10 mouse cellular contexts compared by ENCODE assay signal in the genomic region with DNA sequence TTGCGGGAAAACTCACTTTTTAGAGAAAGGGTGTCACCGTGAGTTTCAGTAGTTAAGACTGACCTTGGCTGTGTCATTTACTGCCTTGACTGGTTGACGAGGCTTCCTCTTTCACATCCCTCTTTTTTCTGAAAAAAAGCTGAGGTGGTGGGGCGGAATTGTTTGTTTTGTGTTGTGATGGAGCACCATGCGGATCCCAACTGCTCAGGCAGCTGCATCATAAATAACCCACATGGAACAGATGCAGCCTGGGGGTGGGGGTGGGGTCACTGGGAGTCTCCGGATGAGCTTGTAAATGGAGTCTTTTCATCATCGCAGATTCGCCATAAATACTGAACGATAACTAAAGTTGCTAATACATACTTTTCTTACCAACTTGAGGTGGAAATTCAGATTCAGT.
DNase-seq lines count a peak whose midpoint lies in the region; ATAC-seq and TF ChIP-seq lines count a peak whose summit lies in the region.
"Had no signal": no experiment of that assay in that cellular context is flagged by ENCODE, and none has a peak within 500 bp of the region (broad histone marks: within the 10 kb centered on the region; RNA-seq: fewer than 3 reads in every experiment).

No protein-coding gene starts in this region.

- H3K4me2 ChIP-seq in midbrain, embryonic 14.5 days (ENCODE audit: low read length): no peak overlapping the region
- peak overlapping the region; percentile 43 for H3K4me2 ChIP-seq in stomach, embryonic 16.5 days (ENCODE audit: low read depth, low read length)

- no peaks in the 10 kb centered on the region for H3K79me2 ChIP-seq in heart, adult 2 months (replicated peaks; ENCODE audit: control insufficient read depth, insufficient read depth, low read length)

- no peaks in the 10 kb centered on the region for H3K27me3 ChIP-seq in heart, adult 2 months (ENCODE audit: control insufficient read depth, insufficient read depth, low read length)
- H3K27me3 ChIP-seq in midbrain, embryonic 14.5 days (ENCODE audit: control insufficient read depth, insufficient read depth, low read length): no peaks in the 10 kb centered on the region
- H3K27me3 ChIP-seq in midbrain, embryonic 10.5 days (ENCODE audit: low read depth, poor library complexity, severe bottlenecking): no peaks in the 10 kb centered on the region
- no peaks in the 10 kb centered on the region for H3K27me3 ChIP-seq in stomach, embryonic 16.5 days (ENCODE audit: control insufficient read depth, insufficient read depth, low read length)

- H3K4me1 ChIP-seq in heart, adult 2 months (ENCODE audit: control insufficient read depth, insufficient read depth, low read length): no peaks in the 10 kb centered on the region; the same call in 1 of the 2 replicates
- H3K4me1 ChIP-seq in midbrain, embryonic 14.5 days (ENCODE audit: control insufficient read depth, insufficient read depth, low read length): 0 out of 2 replicates have a peak, but pooled peaks cover 4% of the 10 kb centered on the region
- H3K4me1 ChIP-seq in midbrain, embryonic 10.5 days: peaks cover 18% of the 10 kb centered on the region
- H3K4me1 ChIP-seq in stomach, embryonic 16.5 days (ENCODE audit: control insufficient read depth, insufficient read depth, low read length): peaks cover under 1% of the 10 kb centered on the region; the same call in 1 of the 2 replicates

- no peaks in the 10 kb centered on the region for H3K9me3 ChIP-seq in midbrain, embryonic 14.5 days (ENCODE audit: control insufficient read depth, low read length)
- no peaks in the 10 kb centered on the region for H3K9me3 ChIP-seq in midbrain, embryonic 10.5 days (replicated peaks)
- H3K9me3 ChIP-seq in stomach, embryonic 16.5 days (replicated peaks; ENCODE audit: control insufficient read depth, low read length): no peaks in the 10 kb centered on the region

- no peak overlapping the region for H3K27ac ChIP-seq in heart, adult 2 months
- H3K27ac ChIP-seq in midbrain, embryonic 14.5 days (replicated peaks; ENCODE audit: low read depth, low read length): no peak overlapping the region
- H3K27ac ChIP-seq in midbrain, embryonic 10.5 days (replicated peaks): no peak overlapping the region
- H3K27ac ChIP-seq in stomach, embryonic 16.5 days (ENCODE audit: low read length): peak overlapping the region; percentile 57

- 69% methylated on average over 9 of the region's 9 CpGs for WGBS in heart, adult 2 months
- WGBS in midbrain, embryonic 14.5 days: 62% methylated on average over 9 of the region's 9 CpGs
- 75% methylated on average over 9 of the region's 9 CpGs for WGBS in midbrain, embryonic 10.5 days
- 34% methylated on average over 9 of the region's 9 CpGs for WGBS in stomach, embryonic 16.5 days

- no peak for TF ChIP-seq EP300 in heart, adult 2 months (IDR thresholded peaks at IDR 0.05; ENCODE audit: insufficient read depth, low read depth, low read length)

- TF ChIP-seq POLR2A in heart, adult 2 months (IDR thresholded peaks at IDR 0.05; ENCODE audit: insufficient read depth, low read depth, low read length): no peak

- intact Hi-C loops in heart, adult 2 months (cut with DNase I): no loop called here

- no peak overlapping the region for H3K9ac ChIP-seq in heart, adult 2 months (ENCODE audit: low read depth, low read length)
- no peak overlapping the region for H3K9ac ChIP-seq in midbrain, embryonic 14.5 days (replicated peaks; ENCODE audit: low read length)
- no peak overlapping the region for H3K9ac ChIP-seq in stomach, embryonic 16.5 days (ENCODE audit: low read length)

- DNase-seq in heart, adult 11 months: peak; percentile 89
- DNase-seq in heart, adult 2 months: no peak
- DNase-seq in midbrain, embryonic 14.5 days: peak; percentile 25
- DNase-seq in midbrain, embryonic 10.5 days (ENCODE audit: low spot score): no peak
- peak; percentile 38 to 60 for DNase-seq in kidney, postnatal 4 days
- DNase-seq in frontal cortex, adult 2 months (ENCODE audit: extremely low spot score in 1 of 2, low spot score in 1 of 2): no peak
- DNase-seq in spleen, adult 12 weeks (ENCODE audit: low spot score): no peak
- DNase-seq: cerebellum, adult 9-10 months; heart, adult 18-20 months had no signal

- no peaks in the 10 kb centered on the region for H3K36me3 ChIP-seq in heart, adult 2 months (ENCODE audit: control insufficient read depth, insufficient read depth, low read length)
- no peaks in the 10 kb centered on the region for H3K36me3 ChIP-seq in midbrain, embryonic 14.5 days (ENCODE audit: control insufficient read depth, insufficient read depth, low read length)
- H3K36me3 ChIP-seq in midbrain, embryonic 10.5 days: no peaks in the 10 kb centered on the region
- H3K36me3 ChIP-seq in stomach, embryonic 16.5 days (ENCODE audit: control insufficient read depth, insufficient read depth, low read length): no peaks in the 10 kb centered on the region

- no peak for ATAC-seq in midbrain, embryonic 14.5 days (ENCODE audit: low FRiP score, low TSS enrichment)
- 0 out of 2 replicates have a peak, but pooled peaks have one; percentile 29 for ATAC-seq in stomach, embryonic 16.5 days (ENCODE audit: insufficient read depth, low FRiP score)

- TF ChIP-seq CTCF in heart, adult 2 months (IDR thresholded peaks at IDR 0.05): no peak

- no peak overlapping the region for H3K4me3 ChIP-seq in heart, adult 2 months
- H3K4me3 ChIP-seq in midbrain, embryonic 14.5 days (replicated peaks; ENCODE audit: low read depth, low read length): no peak overlapping the region
- H3K4me3 ChIP-seq in midbrain, embryonic 10.5 days: no peak overlapping the region
- peak overlapping the region; percentile 30 for H3K4me3 ChIP-seq in stomach, embryonic 16.5 days (replicated peaks; ENCODE audit: low read length)

Comparison
In these comparisons a context has a peak if more than half of its experiments do, and no peak if none do; other contexts are left out.
1. DNase-seq: peak in heart, adult 11 months (single experiment), midbrain, embryonic 14.5 days (single experiment) and kidney, postnatal 4 days (2 of 2); none in heart, adult 2 months (0 of 2), midbrain, embryonic 10.5 days (single experiment), frontal cortex, adult 2 months (0 of 2) and spleen, adult 12 weeks (single experiment).